Mouse (Mus musculus): ENCODE data around the gene 4930564D02Rik. TPM values are rescaled to one million over a fixed set of nuclear protein-coding genes. Genes with fewer than 3 reads are reported as not detected.
A peak's percentile ranks its signal among the peaks of the same experiment; 100 is the strongest.

The 4930564D02Rik gene
- polyA plus RNA-seq, 1 experiment from 2014 or later = not detected

GRCm38 (mm10) chr3:105046870-105047269, 19.8 kb upstream of the 4930564D02Rik start:
- Histone ChIP-seq H3K9ac (no peak overlapping the region), H3K4me3 (no peak overlapping the region), H3K27ac (no peak overlapping the region), H3K9me3 (no peaks in the 10 kb centered on the region), H3K4me2 (no peak overlapping the region), H3K4me1 (replicated peaks) (peaks cover 78% of the 10 kb centered on the region), H3K36me3 (no peaks in the 10 kb centered on the region), H3K27me3 (no peaks in the 10 kb centered on the region)
- WGBS = 85% methylated on average over 5 of the region's 5 CpGs
- ATAC-seq (ENCODE audit: low FRiP score) = no peak

GRCm38 (mm10) chr3:105047616-105048015, 19.0 kb upstream of the 4930564D02Rik start:
- H3K27ac ChIP-seq = no peak overlapping the region
- no peaks in the 10 kb centered on the region for H3K27me3 ChIP-seq
- no peak overlapping the region for H3K4me2 ChIP-seq
- H3K9ac ChIP-seq = no peak overlapping the region
- H3K4me1 ChIP-seq (replicated peaks) = peaks cover 77% of the 10 kb centered on the region
- H3K36me3 ChIP-seq = no peaks in the 10 kb centered on the region
- 79% methylated on average over 8 of the region's 8 CpGs for WGBS
- ATAC-seq (ENCODE audit: low FRiP score) = no peak
- H3K9me3 ChIP-seq = no peaks in the 10 kb centered on the region
- H3K4me3 ChIP-seq = no peak overlapping the region

GRCm38 (mm10) chr3:105049848-105050247, 16.8 kb upstream of the 4930564D02Rik start:
- H3K9ac ChIP-seq = no peak overlapping the region
- no peaks in the 10 kb centered on the region for H3K36me3 ChIP-seq
- WGBS = 79% methylated on average over 6 of the region's 6 CpGs
- H3K4me3 ChIP-seq = peak overlapping the region; percentile 15; the same call in 1 of the 2 replicates
- H3K27me3 ChIP-seq = no peaks in the 10 kb centered on the region
- H3K4me1 ChIP-seq (replicated peaks) = peaks cover 65% of the 10 kb centered on the region
- H3K9me3 ChIP-seq = no peaks in the 10 kb centered on the region
- no peak overlapping the region for H3K27ac ChIP-seq
- peak overlapping the region; percentile 33 for H3K4me2 ChIP-seq
- no peak for ATAC-seq (ENCODE audit: low FRiP score)

- peaks cover 55% of the 10 kb centered on the region for H3K4me1 ChIP-seq (replicated peaks)
- WGBS = 66% methylated on average over 2 of the region's 2 CpGs
- peak overlapping the region; percentile 85 for H3K4me2 ChIP-seq
- ATAC-seq (ENCODE audit: low FRiP score) = no peak
- H3K27me3 ChIP-seq = no peaks in the 10 kb centered on the region
- H3K9ac ChIP-seq = peak overlapping the region; percentile 94
- peak overlapping the region; percentile 89 for H3K4me3 ChIP-seq
- no peaks in the 10 kb centered on the region for H3K9me3 ChIP-seq
- H3K27ac ChIP-seq = peak overlapping the region; percentile 26; the same call in 1 of the 2 replicates
- no peaks in the 10 kb centered on the region for H3K36me3 ChIP-seq
These were observed 15.5 kb upstream of the 4930564D02Rik start for GRCm38 (mm10) chr3:105051103-105051502.

- Histone ChIP-seq H3K36me3 (no peaks in the 10 kb centered on the region), H3K9ac (peak overlapping the region; percentile 94), H3K4me3 (peak overlapping the region; percentile 89), H3K27me3 (no peaks in the 10 kb centered on the region), H3K9me3 (no peaks in the 10 kb centered on the region), H3K27ac (peak overlapping the region; percentile 96), H3K4me2 (peak overlapping the region; percentile 85), H3K4me1 (replicated peaks) (peaks cover 45% of the 10 kb centered on the region)
- WGBS = under 1% methylated on average over 37 of the region's 37 CpGs
- peak; percentile 78 for ATAC-seq (ENCODE audit: low FRiP score)
These were observed 14.3 kb upstream of the 4930564D02Rik start for GRCm38 (mm10) chr3:105052171-105052936.

GRCm38 (mm10) chr3:105052937-105053697, 13.5 kb upstream of the 4930564D02Rik start, which contains the start of gene Cttnbp2nl:
Gene Cttnbp2nl, minus strand, starts transcription at chr3:105053146.
- H3K4me2 ChIP-seq = peak within 1 kb of the TSS; percentile 85
- H3K36me3 ChIP-seq = no peaks in the 10 kb centered on the region
- H3K27me3 ChIP-seq = no peaks in the 10 kb centered on the region
- peak within 1 kb of the TSS; percentile 89 for H3K4me3 ChIP-seq
- no peaks in the 10 kb centered on the region for H3K9me3 ChIP-seq
- 3% methylated on average over 31 of the region's 31 CpGs for WGBS
- H3K4me1 ChIP-seq (replicated peaks) = peaks cover 37% of the 10 kb centered on the region
- peak within 1 kb of the TSS; percentile 96 for H3K27ac ChIP-seq
- H3K9ac ChIP-seq = peak within 1 kb of the TSS; percentile 94
- ATAC-seq (ENCODE audit: low FRiP score) = peak; percentile 99

GRCm38 (mm10) chr3:105053698-105054001, 13.0 kb upstream of the 4930564D02Rik start:
- H3K4me1 ChIP-seq (replicated peaks) = peaks cover 36% of the 10 kb centered on the region
- peak overlapping the region; percentile 69 for H3K9ac ChIP-seq
- 73% methylated on average over 4 of the region's 4 CpGs for whole genome bisulfite sequencing
- peak overlapping the region; percentile 72 for H3K4me2 ChIP-seq
- no peaks in the 10 kb centered on the region for H3K36me3 ChIP-seq
- H3K27me3 ChIP-seq = no peaks in the 10 kb centered on the region
- peak overlapping the region; percentile 73 for H3K27ac ChIP-seq
- H3K4me3 ChIP-seq = peak overlapping the region; percentile 89
- no peak for ATAC-seq (ENCODE audit: low FRiP score)
- no peaks in the 10 kb centered on the region for H3K9me3 ChIP-seq

GRCm38 (mm10) chr3:105054952-105055351, 11.7 kb upstream of the 4930564D02Rik start:
- 77% methylated on average over 7 of the region's 7 CpGs for WGBS
- Histone ChIP-seq H3K27me3 (peaks cover 6% of the 10 kb centered on the region), H3K36me3 (no peaks in the 10 kb centered on the region), H3K9me3 (no peaks in the 10 kb centered on the region), H3K4me1 (replicated peaks) (peaks cover 26% of the 10 kb centered on the region), H3K4me2 (no peak overlapping the region), H3K4me3 (no peak overlapping the region), H3K9ac (no peak overlapping the region), H3K27ac (no peak overlapping the region)
- ATAC-seq (ENCODE audit: low FRiP score) = no peak

- 84% methylated on average over 4 of the region's 4 CpGs for WGBS
- Histone ChIP-seq H3K27me3 (peaks cover 13% of the 10 kb centered on the region), H3K4me3 (no peak overlapping the region), H3K9ac (no peak overlapping the region), H3K9me3 (no peaks in the 10 kb centered on the region), H3K27ac (no peak overlapping the region), H3K36me3 (no peaks in the 10 kb centered on the region), H3K4me2 (no peak overlapping the region), H3K4me1 (replicated peaks) (peaks cover 22% of the 10 kb centered on the region)
- no peak for ATAC-seq (ENCODE audit: low FRiP score)
These were observed 11.0 kb upstream of the 4930564D02Rik start for GRCm38 (mm10) chr3:105055666-105056065.

- Histone ChIP-seq H3K4me2 (peak overlapping the region; percentile 59), H3K9ac (peak overlapping the region; percentile 61), H3K9me3 (no peaks in the 10 kb centered on the region), H3K36me3 (no peaks in the 10 kb centered on the region), H3K4me3 (peak overlapping the region; percentile 30), H3K4me1 (replicated peaks) (peaks cover 6% of the 10 kb centered on the region; the same call in 1 of the 2 replicates), H3K27me3 (peaks cover 16% of the 10 kb centered on the region), H3K27ac (no peak overlapping the region)
- whole genome bisulfite sequencing = 17% methylated on average over 25 of the region's 25 CpGs
- peak; percentile 80 for ATAC-seq (ENCODE audit: low FRiP score)
These were observed 7.8 kb upstream of the 4930564D02Rik start for GRCm38 (mm10) chr3:105058627-105059513.

GRCm38 (mm10) chr3:105059911-105060310, 6.7 kb upstream of the 4930564D02Rik start:
- Histone ChIP-seq H3K27me3 (peaks cover 16% of the 10 kb centered on the region), H3K4me3 (no peak overlapping the region), H3K9me3 (no peaks in the 10 kb centered on the region), H3K4me2 (no peak overlapping the region), H3K36me3 (no peaks in the 10 kb centered on the region), H3K9ac (no peak overlapping the region), H3K27ac (no peak overlapping the region), H3K4me1 (replicated peaks) (peaks cover 6% of the 10 kb centered on the region; the same call in 1 of the 2 replicates)
- 85% methylated on average over 7 of the region's 7 CpGs for WGBS
- ATAC-seq (ENCODE audit: low FRiP score) = no peak

GRCm38 (mm10) chr3:105060992-105061391, 5.7 kb upstream of the 4930564D02Rik start:
- Histone ChIP-seq H3K27ac (no peak overlapping the region), H3K4me3 (no peak overlapping the region), H3K27me3 (peaks cover 16% of the 10 kb centered on the region), H3K9me3 (no peaks in the 10 kb centered on the region), H3K36me3 (no peaks in the 10 kb centered on the region), H3K4me1 (replicated peaks) (peaks cover 6% of the 10 kb centered on the region; the same call in 1 of the 2 replicates), H3K4me2 (no peak overlapping the region), H3K9ac (0 out of 2 replicates have a peak overlapping the region, but pooled peaks have one; percentile 24)
- 73% methylated on average over 6 of the region's 6 CpGs for WGBS
- ATAC-seq (ENCODE audit: low FRiP score) = no peak

Data from hindbrain, embryonic 13.5 days (tissue).